Mouse (Mus musculus) limb, embryonic 15.5 days (tissue): ENCODE results near the gene Mybl2. TPM values are rescaled to one million over a fixed set of nuclear protein-coding genes. Genes with fewer than 3 reads are reported as not detected.

Experiments used
- ATAC-seq: fragments of 200-750 bp; cut with Nextera tagmentation; 2 replicates; pipeline ENCODE4 v1.8.0; 2017; ENCODE audit warnings: low read depth, moderate TSS enrichment; ENCODE audit not compliant: insufficient number of reproducible peaks, low FRiP score, low TSS enrichment
- H3K27ac ChIP-seq: fragments of 300-500 bp; sonication (generic); 2 replicates; pipeline ENCODE4 v1.5.1; 2015; ENCODE audit warnings: moderate library complexity, mild to moderate bottlenecking, inconsistent platforms
- H3K27me3 ChIP-seq: fragments of 300-500 bp; sonication (generic); 2 replicates; pipeline ENCODE4 v1.6.1; 2015; ENCODE audit warnings: inconsistent platforms
- H3K36me3 ChIP-seq: fragments of 300-500 bp; sonication (generic); 2 replicates; pipeline ENCODE4 v1.6.1; 2015; ENCODE audit warnings: inconsistent platforms
- H3K4me1 ChIP-seq: fragments of 300-500 bp; sonication (generic); 2 replicates; pipeline ENCODE4 v1.6.1; 2015; ENCODE audit warnings: inconsistent platforms
- H3K4me2 ChIP-seq: fragments of 300-500 bp; sonication (generic); 2 replicates; pipeline ENCODE4 v1.6.1; 2015; ENCODE audit warnings: mild to moderate bottlenecking, inconsistent platforms
- H3K4me3 ChIP-seq: fragments of 300-500 bp; sonication (generic); 2 replicates; pipeline ENCODE4 v1.5.1; 2015; ENCODE audit warnings: mild to moderate bottlenecking, inconsistent platforms
- H3K9ac ChIP-seq: fragments of 300-500 bp; sonication (generic); 2 replicates; pipeline ENCODE4 v1.6.1; 2015; ENCODE audit warnings: inconsistent platforms
- H3K9me3 ChIP-seq: fragments of 300-500 bp; sonication (generic); 2 replicates; pipeline ENCODE4 v1.6.1; 2016; ENCODE audit warnings: inconsistent platforms
- WGBS: fragments of 180-500 bp; shearing (Covaris S2); methylation state at CpG from one replicate; pipeline ENCODE4 v1.1.7; 2015; 5-methylcytosine and 5-hydroxymethylcytosine counted together
- polyA plus RNA-seq: library from polyadenylated mRNA; unstranded; fragments of >200 nt; fragmentation: Nextera tagmentation; extraction: Ambion mirVana; gene quantifications from 2 replicates; pipeline ENCODE4 v1.2.1, GENCODE M21; 2015

The Mybl2 gene
- polyA plus RNA-seq, 1 experiment from 2014 or later: 22.5 TPM

- H3K4me3 ChIP-seq: no peak overlapping the region
- no peaks in the 10 kb centered on the region for H3K4me1 ChIP-seq
- ATAC-seq: no peak
- H3K36me3 ChIP-seq: peaks cover 44% of the 10 kb centered on the region
- 76% methylated on average over 7 of the region's 7 CpGs for WGBS
- H3K9me3 ChIP-seq: no peaks in the 10 kb centered on the region
- no peak overlapping the region for H3K27ac ChIP-seq
- H3K27me3 ChIP-seq: no peaks in the 10 kb centered on the region
- no peak overlapping the region for H3K4me2 ChIP-seq
- no peak overlapping the region for H3K9ac ChIP-seq
Observed at GRCm38 (mm10) chr2:163074006-163074405, 19.5 kb downstream of the Mybl2 start.

- Histone ChIP-seq H3K27me3 (no peaks in the 10 kb centered on the region), H3K9me3 (no peaks in the 10 kb centered on the region), H3K27ac (no peak overlapping the region), H3K9ac (no peak overlapping the region), H3K4me3 (no peak overlapping the region), H3K4me2 (no peak overlapping the region), H3K36me3 (peaks cover 51% of the 10 kb centered on the region), H3K4me1 (no peaks in the 10 kb centered on the region)
- WGBS: 93% methylated on average over 12 of the region's 12 CpGs
- 0 out of 2 replicates have a peak, but pooled peaks have one; percentile 28 for ATAC-seq
Observed at GRCm38 (mm10) chr2:163074808-163075207, 20.3 kb downstream of the Mybl2 start.

DNA sequence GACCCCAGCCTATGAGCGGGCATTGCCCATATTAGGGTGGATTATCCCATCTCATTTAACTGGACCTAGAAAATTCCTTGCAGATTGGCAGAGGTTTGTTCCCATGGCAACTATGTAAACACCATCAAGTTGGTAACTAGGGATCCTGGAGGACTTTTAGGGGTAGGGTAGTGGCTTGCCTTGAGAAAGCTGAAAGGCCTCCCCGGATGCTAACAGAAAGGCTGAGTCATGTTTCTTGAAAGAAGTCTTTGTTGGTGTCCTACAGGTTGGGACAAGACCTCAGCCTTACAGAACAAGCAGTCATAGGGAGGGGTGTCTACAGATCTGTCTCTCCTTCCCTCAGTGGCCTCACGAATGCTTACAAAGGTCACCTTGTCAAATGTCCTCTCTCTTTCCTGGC lies 20.7 kb downstream of the Mybl2 start:
- Histone ChIP-seq H3K9me3 (no peaks in the 10 kb centered on the region), H3K4me1 (no peaks in the 10 kb centered on the region), H3K36me3 (peaks cover 52% of the 10 kb centered on the region), H3K9ac (no peak overlapping the region), H3K27ac (no peak overlapping the region), H3K4me2 (no peak overlapping the region), H3K27me3 (no peaks in the 10 kb centered on the region), H3K4me3 (no peak overlapping the region)
- 81% methylated on average over 3 of the region's 3 CpGs for WGBS
- ATAC-seq: no peak

DNA sequence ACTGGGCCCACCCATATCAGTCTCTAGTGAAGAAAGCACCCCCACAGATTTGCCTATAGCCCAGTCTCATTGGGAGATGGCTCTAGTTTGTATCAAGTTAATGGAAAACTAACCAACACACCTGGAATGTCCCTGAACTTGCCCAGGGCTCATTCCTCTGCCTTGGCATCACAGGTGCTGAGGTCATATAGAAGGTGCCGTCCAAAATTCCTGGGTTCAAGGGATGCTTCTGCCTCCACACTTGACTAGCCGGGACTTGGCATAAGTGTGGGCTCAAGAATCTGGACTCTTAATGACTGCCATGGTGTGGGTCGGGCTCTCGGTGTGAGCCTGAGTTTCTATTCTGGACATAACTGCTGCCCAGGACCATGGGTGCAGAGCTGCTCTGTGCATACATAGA lies 24.6 kb downstream of the Mybl2 start:
- Histone ChIP-seq H3K27me3 (no peaks in the 10 kb centered on the region), H3K36me3 (peaks cover 37% of the 10 kb centered on the region), H3K4me3 (no peak overlapping the region), H3K4me2 (no peak overlapping the region), H3K4me1 (no peaks in the 10 kb centered on the region), H3K27ac (no peak overlapping the region), H3K9ac (no peak overlapping the region), H3K9me3 (no peaks in the 10 kb centered on the region)
- WGBS: 89% methylated on average over 4 of the region's 4 CpGs
- no peak for ATAC-seq

GRCm38 (mm10) chr2:163082591-163082990 lies 28.1 kb downstream of the Mybl2 start:
- Histone ChIP-seq H3K4me1 (no peaks in the 10 kb centered on the region), H3K9ac (no peak overlapping the region), H3K36me3 (peaks cover 16% of the 10 kb centered on the region), H3K9me3 (no peaks in the 10 kb centered on the region), H3K4me3 (no peak overlapping the region), H3K27ac (no peak overlapping the region), H3K27me3 (no peaks in the 10 kb centered on the region), H3K4me2 (no peak overlapping the region)
- ATAC-seq: no peak
- WGBS: 61% methylated on average over 5 of the region's 5 CpGs

DNA sequence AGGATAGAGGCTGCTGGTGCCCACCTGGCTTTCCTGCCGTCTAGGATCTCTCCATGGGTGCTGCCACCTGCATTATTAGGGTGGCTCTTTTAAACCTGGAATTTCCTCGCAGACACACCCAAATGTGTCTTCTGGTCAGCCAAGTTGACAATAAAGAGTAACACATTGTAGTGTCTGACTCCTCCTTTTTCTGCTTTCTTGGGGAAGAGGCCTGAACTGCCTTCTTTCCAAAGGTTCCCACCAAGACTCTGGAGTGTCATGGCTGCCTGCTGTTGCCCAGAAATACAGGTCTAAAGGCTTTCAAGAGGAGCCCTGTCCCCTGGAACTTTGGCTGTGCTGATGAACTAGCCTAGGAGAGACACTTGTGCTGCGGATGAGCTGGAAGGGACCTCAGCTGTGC lies 30.0 kb downstream of the Mybl2 start:
- Histone ChIP-seq H3K4me2 (no peak overlapping the region), H3K27me3 (no peaks in the 10 kb centered on the region), H3K9me3 (no peaks in the 10 kb centered on the region), H3K9ac (no peak overlapping the region), H3K4me1 (no peaks in the 10 kb centered on the region), H3K4me3 (no peak overlapping the region), H3K36me3 (peaks cover 5% of the 10 kb centered on the region), H3K27ac (no peak overlapping the region)
- WGBS: 82% methylated on average over 3 of the region's 3 CpGs
- ATAC-seq: no peak

GRCm38 (mm10) chr2:163085047-163085446 lies 30.6 kb downstream of the Mybl2 start:
- H3K9me3 ChIP-seq: no peaks in the 10 kb centered on the region
- no peak overlapping the region for H3K4me3 ChIP-seq
- no peak overlapping the region for H3K4me2 ChIP-seq
- no peak overlapping the region for H3K9ac ChIP-seq
- H3K36me3 ChIP-seq: no peaks in the 10 kb centered on the region
- H3K27me3 ChIP-seq: no peaks in the 10 kb centered on the region
- 87% methylated on average over 6 of the region's 6 CpGs for whole genome bisulfite sequencing
- H3K4me1 ChIP-seq: no peaks in the 10 kb centered on the region
- no peak for ATAC-seq
- H3K27ac ChIP-seq: no peak overlapping the region

DNA sequence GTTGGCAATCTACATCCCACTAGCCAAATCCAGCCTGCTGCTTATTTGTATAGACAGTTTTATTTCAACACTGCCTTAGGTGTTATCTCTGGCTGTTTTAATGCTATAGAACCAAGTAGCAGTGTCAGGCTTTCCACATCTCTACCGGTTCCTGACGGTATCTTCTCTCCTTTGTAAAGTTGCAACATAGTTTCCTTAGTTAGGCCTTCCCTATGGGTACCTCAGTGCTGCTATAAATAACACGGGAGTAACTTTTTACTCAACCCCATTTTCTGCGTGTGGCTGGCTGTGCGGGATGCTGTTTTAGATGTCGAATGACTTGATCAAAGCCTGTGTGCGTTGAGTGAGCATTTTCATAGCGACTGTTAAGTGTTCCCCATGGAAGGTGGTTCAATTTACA lies 32.1 kb downstream of the Mybl2 start:
- Histone ChIP-seq H3K9ac (no peak overlapping the region), H3K4me2 (no peak overlapping the region), H3K9me3 (no peaks in the 10 kb centered on the region), H3K27me3 (no peaks in the 10 kb centered on the region), H3K36me3 (no peaks in the 10 kb centered on the region), H3K4me1 (no peaks in the 10 kb centered on the region), H3K4me3 (no peak overlapping the region), H3K27ac (no peak overlapping the region)
- WGBS: 59% methylated on average over 8 of the region's 8 CpGs
- no peak for ATAC-seq

- Histone ChIP-seq H3K27ac (no peak within 1 kb of the TSS), H3K4me2 (no peak within 1 kb of the TSS), H3K27me3 (no peaks in the 10 kb centered on the region), H3K9ac (no peak within 1 kb of the TSS), H3K9me3 (no peaks in the 10 kb centered on the region), H3K36me3 (no peaks in the 10 kb centered on the region), H3K4me1 (no peaks in the 10 kb centered on the region), H3K4me3 (no peak within 1 kb of the TSS)
- 86% methylated on average over 9 of the region's 9 CpGs for WGBS
- ATAC-seq: no peak
Observed at GRCm38 (mm10) chr2:163087728-163088127, 33.2 kb downstream of the Mybl2 start, which contains the start of gene Gtsf1l. Gtsf1l (minus strand) TSS chr2:163087855.

- Histone ChIP-seq H3K36me3 (no peaks in the 10 kb centered on the region), H3K4me1 (no peaks in the 10 kb centered on the region), H3K4me2 (no peak overlapping the region), H3K27ac (no peak overlapping the region), H3K4me3 (no peak overlapping the region), H3K9ac (no peak overlapping the region), H3K9me3 (no peaks in the 10 kb centered on the region), H3K27me3 (no peaks in the 10 kb centered on the region)
- WGBS: 79% methylated on average over 5 of the region's 5 CpGs
- ATAC-seq: no peak
Observed at GRCm38 (mm10) chr2:163089475-163090123, 35.1 kb downstream of the Mybl2 start.

DNA sequence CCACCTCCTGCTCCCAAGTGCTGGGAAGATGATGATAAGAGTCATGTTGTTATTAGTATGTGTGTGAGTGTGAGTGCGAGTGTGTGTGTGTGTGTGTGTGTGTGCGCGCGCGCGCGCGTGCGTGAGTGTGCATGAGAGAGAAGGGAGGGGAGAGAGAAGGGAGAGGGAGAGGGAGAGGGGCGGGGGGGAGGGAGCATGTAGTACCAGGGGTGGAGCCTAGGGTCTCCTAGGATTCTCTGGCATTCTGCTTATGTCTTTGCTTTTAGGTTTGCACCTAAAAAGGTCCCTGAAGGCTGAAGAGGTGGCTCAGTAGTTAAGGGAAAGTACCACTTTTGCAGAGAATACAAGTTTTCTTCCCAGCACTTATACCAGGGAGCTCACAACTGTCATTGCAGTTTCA lies 40.4 kb downstream of the Mybl2 start:
- no peak overlapping the region for H3K27ac ChIP-seq
- H3K9ac ChIP-seq: no peak overlapping the region
- no peaks in the 10 kb centered on the region for H3K36me3 ChIP-seq
- H3K4me1 ChIP-seq: no peaks in the 10 kb centered on the region
- WGBS: 87% methylated on average over 10 of the region's 10 CpGs
- ATAC-seq: no peak
- no peak overlapping the region for H3K4me2 ChIP-seq
- H3K27me3 ChIP-seq: 0 out of 2 replicates have a peak, but pooled peaks cover 5% of the 10 kb centered on the region
- no peaks in the 10 kb centered on the region for H3K9me3 ChIP-seq
- H3K4me3 ChIP-seq: no peak overlapping the region

GRCm38 (mm10) chr2:163095784-163096183 lies 41.3 kb downstream of the Mybl2 start:
- Histone ChIP-seq H3K27ac (no peak overlapping the region), H3K4me1 (no peaks in the 10 kb centered on the region), H3K4me2 (no peak overlapping the region), H3K9ac (no peak overlapping the region), H3K36me3 (no peaks in the 10 kb centered on the region), H3K9me3 (no peaks in the 10 kb centered on the region), H3K27me3 (peaks cover 7% of the 10 kb centered on the region; the same call in 1 of the 2 replicates), H3K4me3 (no peak overlapping the region)
- WGBS: 54% methylated on average over 3 of the region's 3 CpGs
- ATAC-seq: no peak

- peaks cover 13% of the 10 kb centered on the region for H3K4me1 ChIP-seq
- H3K27me3 ChIP-seq: peaks cover 7% of the 10 kb centered on the region; the same call in 1 of the 2 replicates
- no peak overlapping the region for H3K4me2 ChIP-seq
- no peaks in the 10 kb centered on the region for H3K36me3 ChIP-seq
- no peak for ATAC-seq
- 42% methylated on average over 8 of the region's 8 CpGs for WGBS
- H3K9ac ChIP-seq: no peak overlapping the region
- H3K9me3 ChIP-seq: no peaks in the 10 kb centered on the region
- H3K4me3 ChIP-seq: no peak overlapping the region
- H3K27ac ChIP-seq: no peak overlapping the region
Observed at GRCm38 (mm10) chr2:163099919-163100318, 45.4 kb downstream of the Mybl2 start.
